Mouse (Mus musculus) erythroid progenitor cell, adult 5-6 weeks (primary cell): ENCODE data around the gene 4930505A04Rik. TPM values are rescaled to one million over a fixed set of nuclear protein-coding genes. Genes with fewer than 3 reads are reported as not detected.

ENCODE experiments used
- total RNA-seq, 2 experiments: library from RNA; stranded (forward) in 1 of 2; stranded (reverse) in 1 of 2; fragments of 150-400 nt in 1 of 2; fragments of 186-747, 209-891 nt in 1 of 2; gene quantifications; 2 replicates each; pipeline versions ENCODE4 v1.2.3 to v1.2.4; 2015 to 2017; ENCODE audit warnings: low replicate concordance in 2 of 2

Gene 4930505A04Rik
- total RNA-seq, 2 experiments from 2014 or later = not detected

Other genes starting within 250 kb of the 4930505A04Rik start
- gene Sptbn1, start 203.7 kb downstream of the 4930505A04Rik start, total RNA-seq (2015; ENCODE audit: low replicate concordance) = 16.6 and 23.5 TPM in 2 replicates
- gene Sptbn1, start 203.7 kb downstream of the 4930505A04Rik start, total RNA-seq (2017; ENCODE audit: low replicate concordance) = 13.2 and 14.6 TPM in 2 replicates
- 1.4 and 4.2 TPM in 2 replicates for gene Acyp2, start 177.8 kb upstream of the 4930505A04Rik start, total RNA-seq (2015; ENCODE audit: low replicate concordance)
- 1.2 and 3.6 TPM in 2 replicates for gene Acyp2, start 177.8 kb upstream of the 4930505A04Rik start, total RNA-seq (2017; ENCODE audit: low replicate concordance)